13 mouse cellular contexts compared by ENCODE assay signal in the genomic region with DNA sequence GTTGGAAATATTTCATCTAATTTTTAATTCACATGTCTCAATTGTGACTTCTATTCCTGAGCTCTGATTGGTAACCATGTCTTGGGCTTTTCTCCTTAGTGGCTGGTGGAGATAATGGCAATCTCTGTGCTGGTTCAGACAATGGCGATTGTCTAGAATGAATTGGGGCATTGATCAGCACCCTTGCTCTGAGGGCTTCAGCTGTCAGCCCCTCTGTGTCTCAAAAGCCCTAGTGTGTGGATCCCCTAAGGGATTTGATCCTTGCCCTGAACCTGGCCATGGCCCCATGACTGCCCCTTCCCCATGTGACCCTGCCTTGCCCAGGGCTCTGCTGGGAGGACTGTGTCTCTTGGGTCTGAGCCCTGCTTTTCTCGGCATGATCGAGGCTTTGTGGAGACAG. TPM values are rescaled to one million over a fixed set of nuclear protein-coding genes. Genes with fewer than 3 reads are reported as not detected.
DNase-seq lines count a peak whose midpoint lies in the region; ATAC-seq and TF ChIP-seq lines count a peak whose summit lies in the region.
"Had no signal": no experiment of that assay in that cellular context is flagged by ENCODE, and none has a peak within 500 bp of the region (broad histone marks: within the 10 kb centered on the region; RNA-seq: fewer than 3 reads in every experiment).

No protein-coding gene starts in this region.

- H3K36me3 ChIP-seq in hindbrain, embryonic 10.5 days, result no peaks in the 10 kb centered on the region
- H3K36me3 ChIP-seq in hindbrain, postnatal 0 days (ENCODE audit: insufficient read depth, low read length), result no peaks in the 10 kb centered on the region
- H3K36me3 ChIP-seq in neural tube, embryonic 11.5 days (ENCODE audit: control insufficient read depth, insufficient read depth, low read length), result no peaks in the 10 kb centered on the region
- no peaks in the 10 kb centered on the region for H3K36me3 ChIP-seq in embryonic facial prominence, embryonic 10.5 days (replicated peaks)
- H3K36me3 ChIP-seq: limb, embryonic 13.5 days had no signal

- 52% methylated on average over 3 of the region's 3 CpGs for WGBS in hindbrain, embryonic 10.5 days
- 44% methylated on average over 3 of the region's 3 CpGs for WGBS in hindbrain, postnatal 0 days
- WGBS in neural tube, embryonic 11.5 days, result 62% methylated on average over 3 of the region's 3 CpGs
- 30% methylated on average over 3 of the region's 3 CpGs for WGBS in embryonic facial prominence, embryonic 10.5 days

- peaks cover 29% of the 10 kb centered on the region for H3K4me1 ChIP-seq in hindbrain, embryonic 10.5 days (replicated peaks)
- H3K4me1 ChIP-seq in hindbrain, postnatal 0 days (ENCODE audit: insufficient read depth, low read length), result 0 out of 2 replicates have a peak, but pooled peaks cover 8% of the 10 kb centered on the region
- no peaks in the 10 kb centered on the region for H3K4me1 ChIP-seq in neural tube, embryonic 11.5 days (ENCODE audit: control insufficient read depth, insufficient read depth, low read length)
- peaks cover 21% of the 10 kb centered on the region for H3K4me1 ChIP-seq in embryonic facial prominence, embryonic 10.5 days

- no peaks in the 10 kb centered on the region for H3K9me3 ChIP-seq in hindbrain, embryonic 10.5 days
- no peaks in the 10 kb centered on the region for H3K9me3 ChIP-seq in hindbrain, postnatal 0 days (ENCODE audit: low read length)
- H3K9me3 ChIP-seq in neural tube, embryonic 11.5 days (ENCODE audit: control insufficient read depth, low read length), result no peaks in the 10 kb centered on the region
- no peaks in the 10 kb centered on the region for H3K9me3 ChIP-seq in embryonic facial prominence, embryonic 10.5 days
- H3K9me3 ChIP-seq: limb, embryonic 13.5 days had no signal

- H3K27me3 ChIP-seq in hindbrain, embryonic 10.5 days (ENCODE audit: insufficient read depth, poor library complexity, severe bottlenecking), result peaks cover 35% of the 10 kb centered on the region
- H3K27me3 ChIP-seq in hindbrain, postnatal 0 days (ENCODE audit: insufficient read depth, low read length), result no peaks in the 10 kb centered on the region
- no peaks in the 10 kb centered on the region for H3K27me3 ChIP-seq in neural tube, embryonic 11.5 days (ENCODE audit: control insufficient read depth, insufficient read depth, low read length)
- H3K27me3 ChIP-seq in embryonic facial prominence, embryonic 10.5 days (replicated peaks; ENCODE audit: low read depth, poor library complexity, severe bottlenecking), result peaks cover 36% of the 10 kb centered on the region

- TF ChIP-seq CTCF in hindbrain, postnatal 0 days (IDR thresholded peaks at IDR 0.05; ENCODE audit: low read depth), result no peak

- ATAC-seq in hindbrain, postnatal 0 days, result no peak
- ATAC-seq in neural tube, embryonic 11.5 days (ENCODE audit: insufficient read depth, low FRiP score, low TSS enrichment), result no peak

- H3K4me3 ChIP-seq in hindbrain, embryonic 10.5 days, result no peak overlapping the region
- no peak overlapping the region for H3K4me3 ChIP-seq in hindbrain, postnatal 0 days (ENCODE audit: low read length)
- H3K4me3 ChIP-seq in neural tube, embryonic 11.5 days (ENCODE audit: low read depth, low read length), result no peak overlapping the region
- H3K4me3 ChIP-seq in embryonic facial prominence, embryonic 10.5 days, result no peak overlapping the region
- H3K4me3 ChIP-seq: limb, embryonic 13.5 days had no signal

- DNase-seq in hindbrain, embryonic 10.5 days (ENCODE audit: low spot score), result peak; percentile 34
- DNase-seq in hindbrain, postnatal 0 days (ENCODE audit: low spot score), result no peak
- peak; percentile 16 for DNase-seq in neural tube, embryonic 11.5 days (ENCODE audit: low spot score)
- no peak for DNase-seq in neural tube, embryonic 10.5 days (ENCODE audit: extremely low spot score, low spot score)
- DNase-seq in embryonic facial prominence, embryonic 10.5 days (ENCODE audit: low spot score), result no peak
- peak; percentile 35 to 37 for DNase-seq in left cerebral cortex, adult 9 months (ENCODE audit: low spot score in 2 of 2)
- DNase-seq in urinary bladder, postnatal 14 days (ENCODE audit: low spot score), result no peak
- DNase-seq: adrenal gland, adult 8-10 months; heart, postnatal 10 days; lung, adult 18-20 months had no signal

- H3K4me2 ChIP-seq in hindbrain, postnatal 0 days (ENCODE audit: low read depth, low read length), result no peak overlapping the region
- H3K4me2 ChIP-seq in neural tube, embryonic 11.5 days (ENCODE audit: low read depth), result no peak overlapping the region
- H3K4me2 ChIP-seq: limb, embryonic 13.5 days had no signal

- H3K27ac ChIP-seq in hindbrain, embryonic 10.5 days, result peak overlapping the region; percentile 36; the same call in 1 of the 2 replicates
- H3K27ac ChIP-seq in hindbrain, postnatal 0 days, result no peak overlapping the region
- H3K27ac ChIP-seq in neural tube, embryonic 11.5 days (ENCODE audit: low read depth, low read length), result no peak overlapping the region
- H3K27ac ChIP-seq in embryonic facial prominence, embryonic 10.5 days (replicated peaks), result 0 out of 2 replicates have a peak overlapping the region, but pooled peaks have one; percentile 27
- H3K27ac ChIP-seq: limb, embryonic 13.5 days had no signal

- no peak overlapping the region for H3K9ac ChIP-seq in hindbrain, postnatal 0 days (replicated peaks; ENCODE audit: low read length)
- no peak overlapping the region for H3K9ac ChIP-seq in neural tube, embryonic 11.5 days (ENCODE audit: low read length)
- H3K9ac ChIP-seq: limb, embryonic 13.5 days had no signal

RNA-seq across cellular contexts. Expression of gene Insc, which starts 4.1 kb away (rescaled TPM):
- 8.1 and 11.1 TPM in 2 replicates for polyA plus RNA-seq in hindbrain, embryonic 10.5 days (2016; fragmentation: Nextera tagmentation; extraction: Ambion mirVana)
- total RNA-seq in hindbrain, postnatal 0 days (2014; rRNA removed), result 6.1 and 9.7 TPM in 2 replicates
- 5.2 and 6.4 TPM in 2 replicates for polyA plus RNA-seq in hindbrain, postnatal 0 days (2015; fragmentation: Nextera tagmentation; extraction: Ambion mirVana)
- polyA plus RNA-seq in neural tube, embryonic 11.5 days (2014; fragmentation: Nextera tagmentation; extraction: Ambion mirVana), result 14.2 and 16.6 TPM in 2 replicates
- 5.5 and 6.4 TPM in 2 replicates for polyA plus RNA-seq in embryonic facial prominence, embryonic 10.5 days (2016; fragmentation: Nextera tagmentation; extraction: Ambion mirVana)
- total RNA-seq: granulocyte monocyte progenitor cell, adult 5-6 weeks had no signal

RNA-seq across cellular contexts. Expression of gene Calcb, which starts 29.2 kb away (rescaled TPM):
- not detected in 2 replicates for polyA plus RNA-seq in hindbrain, embryonic 10.5 days (2016; fragmentation: Nextera tagmentation; extraction: Ambion mirVana)
- 8.1 and 11.5 TPM in 2 replicates for total RNA-seq in hindbrain, postnatal 0 days (2014; rRNA removed)
- polyA plus RNA-seq in hindbrain, postnatal 0 days (2015; fragmentation: Nextera tagmentation; extraction: Ambion mirVana), result 13.0 and 13.4 TPM in 2 replicates
- polyA plus RNA-seq in neural tube, embryonic 11.5 days (2014; fragmentation: Nextera tagmentation; extraction: Ambion mirVana), result 0.69 and 2.2 TPM in 2 replicates
- not detected in 2 replicates for polyA plus RNA-seq in embryonic facial prominence, embryonic 10.5 days (2016; fragmentation: Nextera tagmentation; extraction: Ambion mirVana)
- total RNA-seq: granulocyte monocyte progenitor cell, adult 5-6 weeks had no signal
- polyA plus RNA-seq: testis, adult 2 months had no signal

Comparison
In these comparisons a context has a peak if more than half of its experiments do, and no peak if none do; other contexts are left out.
1. DNase-seq: peak in hindbrain, embryonic 10.5 days (single experiment), neural tube, embryonic 11.5 days (single experiment) and left cerebral cortex, adult 9 months (2 of 2); none in hindbrain, postnatal 0 days (single experiment), neural tube, embryonic 10.5 days (single experiment), embryonic facial prominence, embryonic 10.5 days (single experiment) and urinary bladder, postnatal 14 days (single experiment).
2. H3K27ac ChIP-seq: peak in hindbrain, embryonic 10.5 days (single experiment) and embryonic facial prominence, embryonic 10.5 days (single experiment); none in hindbrain, postnatal 0 days (single experiment) and neural tube, embryonic 11.5 days (single experiment).